Mouse (Mus musculus) cerebellum, postnatal 4 days (tissue): ENCODE results near the gene Defb19.

ENCODE experiments used
- DNase-seq, 2 experiments: peaks; one replicate each; pipeline ENCODE4 v3.0.0; 2022; ENCODE audit warnings: low spot score in 2 of 2, mixed read lengths in 1 of 2

Gene Defb19

DNA sequence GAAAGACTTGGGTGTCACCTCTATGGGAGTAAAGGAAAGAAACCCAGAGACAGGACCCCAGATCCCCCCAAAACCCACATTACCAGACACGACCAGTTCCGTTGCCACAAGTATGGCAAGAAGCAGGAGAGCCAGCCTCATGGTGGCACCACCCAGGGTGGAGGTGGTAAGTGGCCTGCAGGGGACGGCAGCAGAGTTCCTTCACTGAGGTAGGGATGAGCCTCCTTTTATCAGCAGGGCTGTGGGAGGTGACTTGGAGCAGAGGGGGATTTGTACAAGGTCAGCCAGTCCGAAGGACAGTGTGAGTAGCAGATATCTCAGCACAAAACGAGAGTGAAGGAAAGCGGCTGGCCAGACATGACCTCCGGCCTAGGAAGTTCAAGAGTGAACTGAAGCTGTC, at the start of gene Defb19:
Gene Defb19 (minus strand): TSS at position 206 of the 400 bp plus-strand sequence.
- no peak for DNase-seq

DNA sequence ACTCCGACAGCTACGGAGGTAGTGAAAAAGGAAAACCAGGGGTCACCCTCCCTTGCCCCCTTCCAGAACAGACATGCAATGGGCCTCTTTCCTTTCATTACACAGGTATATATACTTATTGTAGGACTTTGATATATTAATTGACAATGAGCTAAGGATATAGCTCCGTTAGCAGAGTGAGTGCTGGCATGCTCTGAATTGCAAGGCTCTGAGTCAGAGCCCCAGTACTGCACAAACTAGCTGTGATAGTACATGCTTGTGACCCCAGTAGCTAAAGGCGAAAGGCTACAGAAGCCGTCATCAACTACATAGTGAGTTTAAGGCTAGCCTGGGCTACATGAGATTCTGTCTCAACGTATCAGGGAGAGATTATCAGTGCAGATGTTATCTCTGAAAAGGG, 49.8 kb upstream of the Defb19 start:
- no peak for DNase-seq

DNA sequence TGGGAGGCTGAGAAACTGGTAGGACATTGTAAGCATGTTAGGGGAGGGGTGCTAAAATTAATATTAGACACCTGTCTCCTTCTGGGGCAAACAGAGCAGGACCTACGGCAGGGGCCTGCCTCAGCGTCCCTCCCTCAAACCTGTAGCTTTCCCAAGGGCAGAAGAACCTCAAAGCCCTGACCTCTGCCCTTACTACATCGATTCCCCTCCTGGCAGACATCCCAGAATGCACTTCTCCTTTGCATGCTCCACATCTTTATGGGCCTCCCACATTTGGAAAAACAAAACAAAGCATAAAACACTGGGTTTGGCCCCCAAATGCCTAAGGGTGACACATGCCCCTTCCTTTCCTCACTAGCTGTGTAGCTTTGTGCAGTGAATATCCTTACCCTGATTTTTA, 49.1 kb upstream of the Defb19 start:
- DNase-seq = no peak

DNA sequence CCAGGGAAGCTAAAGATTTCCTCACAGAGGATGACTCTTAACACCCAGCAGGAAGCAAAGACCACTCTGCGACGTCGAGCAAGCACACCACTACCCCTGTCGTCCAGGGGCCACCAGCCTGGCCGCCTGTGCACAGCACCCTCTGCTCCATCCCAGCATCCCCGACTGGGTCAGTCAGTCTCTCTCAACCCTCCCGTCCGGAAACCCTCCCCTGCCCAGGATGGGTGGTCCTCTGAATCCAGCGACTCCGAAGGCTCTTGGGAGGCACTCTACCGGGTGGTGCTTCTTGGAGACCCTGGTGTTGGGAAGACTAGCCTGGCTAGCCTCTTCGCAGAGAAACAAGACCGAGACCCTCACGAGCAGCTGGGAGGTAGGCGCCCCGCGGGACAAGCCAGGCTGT, 48.0 kb upstream of the Defb19 start:
- no peak for DNase-seq

DNA sequence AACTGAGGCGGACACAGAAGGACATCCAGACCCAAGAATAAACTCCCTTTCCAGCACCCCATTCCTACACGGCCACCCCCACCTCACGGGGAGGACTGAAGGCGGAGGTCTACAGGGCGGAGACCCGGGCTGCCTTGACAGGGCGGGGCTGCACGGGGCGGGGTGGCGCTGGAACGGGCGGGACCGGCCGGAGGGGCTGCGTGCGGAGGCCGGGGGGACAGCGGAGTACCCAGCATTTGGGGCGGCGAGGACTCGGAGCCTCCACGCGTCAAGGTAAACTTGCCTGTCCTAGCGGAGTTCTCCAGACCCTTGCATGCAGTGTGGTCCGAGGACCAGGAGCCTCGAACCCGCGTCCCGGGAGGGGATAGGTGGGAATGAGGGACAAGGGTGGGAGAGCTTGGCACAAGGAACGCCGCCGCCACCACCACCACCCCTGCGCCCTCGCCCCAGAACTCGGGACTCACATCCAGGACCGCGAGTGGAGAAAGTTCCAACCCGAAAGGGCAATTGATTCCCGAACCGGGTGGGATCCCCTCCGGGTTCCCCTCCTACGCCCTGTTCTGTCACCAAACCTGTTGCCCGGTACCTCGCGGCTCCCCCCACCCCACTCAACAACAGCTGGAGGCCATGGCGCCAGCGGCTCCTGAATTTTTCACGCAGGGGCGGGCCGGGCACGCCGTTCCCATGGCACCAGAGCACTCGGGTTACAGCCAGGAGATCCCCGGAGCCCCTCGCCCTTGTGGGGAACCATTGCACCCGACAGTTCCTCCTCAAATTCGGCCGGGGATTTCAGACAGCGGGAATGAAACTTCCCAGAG, 46.9 kb upstream of the Defb19 start, which contains the start of gene Rem1:
Gene Rem1 (plus strand): TSS at position 178 of the 818 bp plus-strand sequence.
- DNase-seq = no peak

DNA sequence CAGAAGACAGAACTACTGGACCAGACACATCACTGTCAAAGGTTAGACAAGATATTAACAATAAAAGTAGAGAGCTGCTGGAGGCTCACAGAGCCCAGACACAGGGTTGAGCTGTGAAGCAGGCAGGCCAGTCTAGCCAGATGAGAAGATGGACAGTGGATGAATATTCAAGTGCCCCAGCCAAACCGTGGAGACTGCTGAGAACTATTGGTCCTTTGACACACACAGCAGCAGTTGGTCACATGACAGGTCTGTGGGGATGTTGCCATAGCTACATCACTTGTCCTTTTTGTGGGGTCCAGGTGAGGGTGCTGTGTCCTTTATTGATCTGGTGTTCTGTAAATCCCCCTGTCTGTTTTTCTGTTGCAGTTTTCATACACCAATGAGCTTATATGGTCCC, 45.1 kb upstream of the Defb19 start:
- no peak for DNase-seq

DNA sequence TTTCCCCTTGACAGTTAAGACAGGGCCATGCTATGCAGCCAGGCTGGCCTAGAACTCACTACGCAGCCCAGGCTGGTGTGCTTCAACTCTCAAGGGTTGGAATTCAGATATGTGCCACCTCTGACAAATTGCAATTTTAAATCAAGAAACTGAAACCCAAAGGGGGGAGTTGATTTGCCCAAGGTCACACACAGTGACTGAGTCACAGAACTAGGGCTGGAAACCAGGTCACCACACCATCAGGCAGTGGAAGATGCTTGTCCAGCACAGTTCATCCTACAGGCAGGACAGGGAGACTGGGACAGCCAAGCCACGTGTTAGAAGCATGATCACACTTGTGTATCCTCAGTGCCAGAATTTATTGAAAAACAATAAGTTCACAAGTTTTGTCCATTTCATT, 44.5 kb upstream of the Defb19 start:
- DNase-seq = no peak

DNA sequence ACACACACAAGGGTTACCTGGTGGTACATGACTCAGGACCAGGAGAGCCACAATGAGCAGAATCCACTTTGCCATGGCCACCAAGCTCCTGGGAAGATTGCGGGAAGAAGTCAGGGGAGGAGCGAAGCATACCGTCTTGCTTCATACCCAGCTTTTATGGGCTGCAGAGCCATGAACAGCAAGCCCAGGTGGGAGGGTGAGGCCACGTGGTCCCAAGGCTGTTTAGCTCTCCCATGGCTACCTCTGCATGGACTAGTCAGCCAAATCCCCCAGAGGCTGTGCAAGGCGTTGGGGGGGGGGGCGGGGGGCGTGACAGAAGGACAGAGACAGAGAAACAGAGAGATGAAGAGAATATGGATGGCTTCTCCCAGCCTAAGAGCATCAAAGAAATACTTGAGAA, 42.8 kb upstream of the Defb19 start, which contains the start of gene Defb25:
Gene Defb25 (minus strand): TSS at position 101 of the 400 bp plus-strand sequence.
- DNase-seq = no peak

DNA sequence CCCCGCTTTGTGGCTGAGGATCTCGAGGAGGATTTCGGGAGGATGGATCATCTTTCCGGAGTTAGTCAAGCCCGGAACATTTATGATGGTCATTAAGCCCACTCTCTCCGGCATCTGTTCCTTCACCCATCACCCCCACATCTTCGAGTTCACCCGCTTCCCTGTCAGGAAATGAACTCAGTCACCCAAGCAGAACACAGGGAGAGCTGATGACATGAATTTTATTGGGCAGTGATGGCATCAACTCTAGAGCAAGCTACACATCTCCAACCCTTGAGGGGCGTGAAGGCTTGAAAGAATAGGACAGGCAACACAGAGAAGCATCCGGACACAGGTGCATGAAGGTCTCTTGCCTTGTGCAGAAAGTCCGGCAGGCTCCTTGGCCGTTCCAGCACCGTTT, 42.0 kb upstream of the Defb19 start:
- DNase-seq = no peak

DNA sequence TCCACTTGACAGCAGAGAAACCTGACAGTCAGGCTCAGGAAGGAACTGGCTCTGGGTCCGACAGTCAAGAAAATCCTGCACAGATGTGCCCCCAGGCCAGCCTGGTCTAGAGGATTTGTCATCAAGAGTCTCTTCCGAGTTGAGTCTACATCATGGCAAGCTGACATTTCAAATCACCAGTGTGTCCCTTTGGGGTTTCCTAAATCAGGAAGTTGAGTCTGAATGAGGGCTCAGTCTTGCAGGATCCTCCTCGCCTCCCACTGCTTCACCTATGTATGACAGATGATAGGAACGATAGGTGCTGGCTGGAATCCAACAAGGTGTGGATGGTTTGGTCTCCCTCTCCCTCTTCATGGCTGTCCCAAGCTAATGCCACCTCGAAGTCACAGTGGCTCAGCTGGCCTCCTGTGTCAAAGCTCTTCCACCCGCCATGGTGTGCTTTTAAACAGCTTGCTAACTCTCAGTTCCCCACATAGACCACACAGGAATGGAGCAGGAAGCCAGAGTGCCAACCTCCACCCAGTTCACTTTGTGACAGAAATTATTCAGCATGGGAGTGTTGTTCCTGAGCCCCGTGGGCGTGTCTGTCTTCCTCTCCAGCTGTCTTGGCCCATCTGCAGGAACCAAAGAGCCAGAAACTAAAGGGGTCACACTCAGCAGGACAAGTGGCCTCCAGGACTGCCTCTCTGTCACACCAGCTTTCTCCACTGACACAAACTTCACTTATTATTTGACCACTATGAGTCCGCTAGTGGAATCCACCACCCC, 40.4 kb upstream of the Defb19 start:
- no peak for DNase-seq

DNA sequence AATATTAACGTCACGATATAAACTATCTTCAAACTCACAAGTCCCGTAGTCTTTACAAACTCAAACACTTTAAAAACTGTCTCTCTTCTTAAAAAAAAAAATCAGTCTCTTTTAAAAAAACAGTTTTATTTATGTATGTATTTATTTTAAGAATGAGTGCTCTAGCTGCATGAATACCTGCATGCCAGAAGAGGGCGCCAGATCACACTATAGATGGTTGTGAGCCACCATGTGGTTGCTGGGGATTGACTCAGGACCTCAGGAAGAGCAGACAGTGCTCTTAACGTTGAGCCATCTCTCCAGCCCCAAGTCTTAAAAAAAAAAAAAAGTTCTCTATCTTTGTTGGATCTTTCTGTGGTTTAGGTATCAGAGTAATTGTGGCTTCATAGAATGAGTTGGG, 37.3 kb upstream of the Defb19 start:
- no peak for DNase-seq

DNA sequence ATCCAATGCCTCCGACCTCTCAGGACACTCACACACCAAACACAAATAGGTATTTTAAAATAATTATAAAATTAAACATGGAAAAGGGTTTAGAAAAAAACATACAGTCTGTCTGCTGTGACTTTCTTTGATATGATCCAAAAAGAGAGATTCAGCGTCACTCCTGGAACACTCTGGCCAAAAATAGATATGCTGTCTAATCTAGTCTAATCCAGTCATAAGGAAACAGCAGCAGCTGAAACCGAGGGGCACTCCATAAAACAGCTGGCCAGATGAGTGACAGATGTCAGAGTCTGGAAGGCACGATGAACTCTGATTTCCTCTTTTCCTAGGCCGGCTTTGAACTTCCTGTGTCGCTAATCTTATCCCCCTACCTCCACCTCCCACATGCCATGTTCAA, 36.4 kb upstream of the Defb19 start:
- no peak for DNase-seq

DNA sequence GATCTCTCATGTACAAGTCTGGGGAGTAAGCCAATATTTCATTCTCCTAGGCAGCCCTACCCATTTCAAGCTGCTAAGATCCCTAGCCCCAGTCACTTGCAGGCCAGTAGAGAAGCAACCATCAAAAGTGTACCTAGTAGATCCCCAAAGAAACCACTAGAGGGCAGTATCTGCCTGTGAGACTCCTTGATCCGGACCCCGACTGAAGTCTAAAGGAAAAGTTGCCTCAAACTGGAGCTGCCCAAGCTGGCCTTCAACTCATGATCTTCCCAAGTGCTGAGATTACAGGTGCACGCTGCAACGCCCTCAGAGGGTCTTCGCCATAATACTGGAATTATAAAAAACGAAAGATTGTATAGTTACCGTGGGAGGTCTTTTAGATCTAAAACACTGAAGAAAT, 35.5 kb upstream of the Defb19 start:
- peak in 1 of 2 experiments; percentile 55 for DNase-seq

DNA sequence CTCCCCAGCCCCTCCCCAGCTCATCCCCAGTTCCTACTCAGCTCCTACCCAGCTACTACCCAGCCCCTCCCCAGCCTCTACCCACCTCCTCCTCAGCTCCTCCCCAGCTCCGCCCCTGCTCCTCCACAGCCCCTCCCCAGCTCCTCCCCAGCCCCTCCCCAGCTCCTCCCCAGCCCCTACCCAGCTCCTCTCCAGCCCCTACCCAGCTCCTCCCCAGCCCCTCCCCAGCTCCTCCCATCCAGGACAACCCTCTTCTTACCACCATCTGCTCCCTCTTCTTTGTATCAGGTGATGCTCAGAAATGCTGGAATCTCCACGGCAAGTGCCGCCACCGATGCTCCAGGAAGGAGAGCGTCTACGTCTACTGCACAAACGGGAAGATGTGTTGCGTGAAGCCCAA, 32.1 kb upstream of the Defb19 start:
- DNase-seq = no peak

DNA sequence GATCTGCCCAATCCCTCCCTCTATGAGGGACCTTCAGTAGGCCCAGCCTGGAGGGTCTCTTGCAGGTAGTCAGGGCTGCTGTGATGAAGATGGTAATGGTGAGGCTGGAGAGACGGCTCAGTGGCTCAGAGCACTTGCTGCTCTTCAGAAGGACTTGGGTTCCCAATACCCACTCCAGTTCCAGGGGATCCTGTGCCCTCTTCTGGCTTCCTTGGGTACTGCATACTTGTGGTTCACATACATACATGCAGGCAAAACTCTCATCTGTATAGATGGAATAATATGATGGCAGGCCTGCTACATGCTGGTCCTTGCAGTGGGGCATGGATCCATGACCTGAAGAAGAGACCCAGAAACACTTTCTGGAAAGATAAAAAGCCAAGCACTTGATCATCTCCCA, 28.6 kb upstream of the Defb19 start:
- no peak for DNase-seq

DNA sequence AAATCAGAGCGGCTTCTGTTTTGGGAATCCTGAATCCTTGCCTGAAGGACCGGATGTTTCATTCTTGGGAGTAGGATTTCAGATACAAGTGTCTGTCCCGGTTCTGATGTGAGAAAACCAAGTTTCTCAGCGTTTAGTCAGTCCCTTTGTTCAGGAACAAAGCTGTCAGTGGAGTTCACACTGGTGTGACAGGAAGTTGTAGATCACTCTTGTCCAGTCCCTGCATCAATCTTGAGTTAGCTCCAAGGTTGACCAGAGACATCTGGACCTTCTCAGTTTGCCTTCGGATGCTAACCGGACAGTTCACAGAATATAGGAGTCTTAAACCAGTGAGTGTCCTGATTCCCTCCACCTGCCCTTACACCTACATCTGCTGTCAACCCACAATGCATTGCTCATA, 27.6 kb upstream of the Defb19 start:
- DNase-seq = no peak

DNA sequence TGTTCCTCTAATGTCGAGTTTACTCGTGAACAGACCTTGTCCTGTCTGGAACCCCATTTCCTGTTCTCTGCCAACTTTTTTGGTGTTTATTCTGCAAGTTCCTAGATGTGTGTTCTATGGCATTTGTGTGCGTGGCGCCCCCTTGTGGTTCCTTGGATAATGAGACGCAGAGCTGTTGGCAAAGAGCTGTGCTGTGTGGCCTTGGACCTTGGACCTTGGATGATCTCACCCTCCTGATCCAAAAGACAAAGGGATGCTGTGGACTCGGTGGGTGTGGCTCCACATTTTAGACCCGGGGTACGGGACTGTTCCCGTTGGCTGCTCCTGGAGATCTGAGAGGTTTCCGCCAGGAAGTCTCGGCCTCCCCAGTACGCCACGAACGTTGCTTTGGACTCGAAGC, 23.9 kb upstream of the Defb19 start, which contains the start of gene Defb36:
Gene Defb36 (plus strand): TSS at position 271 of the 400 bp plus-strand sequence.
- DNase-seq = no peak

DNA sequence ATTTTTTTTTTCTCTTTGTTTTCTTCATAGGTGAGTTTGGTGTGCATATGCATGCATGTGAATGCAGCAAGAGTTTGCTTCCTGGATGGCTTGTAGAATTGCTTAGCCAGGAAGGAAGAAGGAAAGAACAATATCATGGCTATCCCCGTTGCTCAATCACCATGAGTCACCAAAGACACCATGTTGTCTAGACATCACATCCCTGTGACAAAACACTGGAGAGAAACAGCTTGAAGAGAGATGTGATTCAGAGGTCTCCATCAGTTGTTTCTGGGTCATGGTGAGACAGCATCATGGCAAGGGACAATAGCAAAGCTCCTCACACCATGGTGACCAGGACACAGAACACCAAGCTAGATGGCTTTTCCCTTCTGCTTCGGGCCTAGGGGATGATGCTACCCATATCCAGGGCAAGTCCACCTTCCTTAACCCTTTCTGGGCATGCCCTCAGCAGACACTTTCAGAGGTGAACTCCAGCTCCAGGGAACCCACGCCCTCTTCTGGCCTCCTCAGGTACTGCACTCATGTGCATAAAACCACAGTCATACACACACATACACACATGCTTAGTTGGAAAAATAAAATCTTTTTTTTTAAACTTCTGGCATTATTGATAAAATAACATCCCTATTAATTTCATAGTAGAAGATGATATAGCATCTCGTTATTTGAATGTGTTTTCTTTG, 21.3 kb upstream of the Defb19 start:
- no peak for DNase-seq

DNA sequence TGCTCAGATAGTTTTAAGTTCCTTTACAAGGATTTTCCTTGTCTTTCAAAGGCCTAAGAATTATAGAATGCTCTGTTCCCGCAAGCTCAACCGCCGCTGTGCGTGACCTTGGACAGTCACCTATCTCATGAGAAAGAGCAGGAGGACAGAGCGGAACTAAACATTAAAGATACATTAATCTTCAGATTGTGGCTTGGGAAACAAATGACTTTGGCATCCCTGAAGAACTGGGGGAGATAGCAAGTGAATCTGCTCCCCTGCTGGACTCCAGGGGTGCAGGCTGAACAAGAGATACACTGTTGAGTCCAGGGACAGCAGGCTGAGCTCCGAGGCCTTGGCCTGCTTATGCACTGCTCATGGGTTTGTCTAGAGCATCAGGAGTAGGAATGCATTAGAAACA, 20.0 kb upstream of the Defb19 start:
- no peak for DNase-seq

DNA sequence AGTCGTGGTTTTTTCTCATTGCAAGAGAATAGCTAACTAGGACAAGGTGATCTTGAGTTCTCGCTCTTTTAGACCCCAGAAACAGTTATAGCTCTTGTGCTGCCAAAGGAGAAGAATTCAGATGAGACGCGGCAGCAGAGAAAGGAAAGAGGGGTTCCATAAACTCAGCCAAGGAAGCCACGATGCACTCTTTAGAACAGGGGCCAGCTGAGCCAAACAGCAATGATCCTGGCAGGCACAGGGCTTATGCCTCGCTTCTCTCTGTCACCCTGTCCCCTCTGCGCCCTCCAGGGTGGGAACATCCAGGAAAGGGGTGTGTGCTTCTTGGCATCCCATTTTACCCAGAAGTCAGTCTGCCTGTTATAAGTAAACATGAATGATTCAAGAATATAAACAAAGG, 19.2 kb upstream of the Defb19 start, which contains the start of gene Defb45:
Gene Defb45 (minus strand): TSS at position 101 of the 400 bp plus-strand sequence.
- no peak for DNase-seq

DNA sequence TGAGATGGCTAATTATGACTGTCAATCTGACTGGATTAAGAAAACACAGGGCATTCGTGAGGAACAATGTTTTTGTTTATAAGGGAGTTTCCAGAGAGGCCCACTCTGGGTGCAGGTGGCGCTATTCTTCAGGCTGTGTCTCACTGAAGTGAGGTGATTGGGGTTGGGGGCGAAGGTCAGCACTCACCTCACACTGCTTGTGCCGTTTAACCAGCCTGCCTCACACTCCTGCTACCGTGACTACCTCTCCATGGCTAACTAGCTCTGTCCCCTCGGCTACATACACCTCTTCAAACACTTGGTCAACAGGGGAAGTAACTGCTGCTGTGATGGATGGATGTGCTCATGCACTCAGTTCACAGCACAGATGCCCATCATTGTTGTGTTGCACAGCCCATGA, 8.9 kb upstream of the Defb19 start:
- DNase-seq = no peak

DNA sequence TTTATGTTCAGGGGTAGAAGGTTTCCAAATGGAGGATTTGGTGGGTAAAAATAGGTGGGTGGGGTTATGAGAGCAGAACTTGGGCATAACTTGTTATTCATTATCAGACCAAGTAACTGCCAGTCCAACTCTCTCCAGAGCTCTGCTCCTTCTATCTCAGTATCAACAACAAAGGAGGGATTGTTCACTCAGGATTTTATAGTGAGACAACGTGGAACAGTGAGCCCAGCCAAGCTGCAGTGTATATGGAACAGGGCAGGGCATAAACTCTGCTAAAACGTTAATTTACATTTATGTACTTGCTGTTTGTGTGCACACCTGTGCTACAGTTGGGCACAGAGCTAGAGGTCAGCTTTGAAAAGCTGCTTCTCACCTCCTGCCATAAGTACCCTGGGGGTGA, 8.3 kb upstream of the Defb19 start:
- no peak for DNase-seq
